Mouse (Mus musculus): Measurements from ENCODE around the gene Sipa1l3.
A peak's percentile ranks its signal among the peaks of the same experiment; 100 is the strongest.

Sipa1l3 gene

DNA sequence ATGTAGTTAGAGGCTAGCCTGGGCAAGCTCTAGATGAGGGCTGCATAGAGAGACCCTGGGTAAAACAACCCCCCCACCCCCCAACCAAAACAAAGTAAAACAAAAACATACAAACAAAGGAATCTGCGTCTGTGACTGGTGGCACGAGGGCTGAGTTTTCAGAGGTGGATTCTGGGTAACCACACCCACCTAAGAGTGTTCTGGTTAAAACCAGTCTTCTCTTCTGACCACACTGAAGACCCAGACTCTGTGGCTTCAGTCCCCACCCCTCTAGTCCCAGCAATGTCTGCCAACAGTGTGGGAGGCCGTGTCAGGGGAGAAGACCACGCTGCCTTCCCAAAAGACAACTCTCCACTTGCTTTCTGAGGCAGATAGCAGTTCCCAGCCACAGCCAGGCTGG, 72.3 kb downstream of the Sipa1l3 start:
- peak; percentile 90 for DNase-seq (ENCODE audit: low read depth, low spot score)

DNA sequence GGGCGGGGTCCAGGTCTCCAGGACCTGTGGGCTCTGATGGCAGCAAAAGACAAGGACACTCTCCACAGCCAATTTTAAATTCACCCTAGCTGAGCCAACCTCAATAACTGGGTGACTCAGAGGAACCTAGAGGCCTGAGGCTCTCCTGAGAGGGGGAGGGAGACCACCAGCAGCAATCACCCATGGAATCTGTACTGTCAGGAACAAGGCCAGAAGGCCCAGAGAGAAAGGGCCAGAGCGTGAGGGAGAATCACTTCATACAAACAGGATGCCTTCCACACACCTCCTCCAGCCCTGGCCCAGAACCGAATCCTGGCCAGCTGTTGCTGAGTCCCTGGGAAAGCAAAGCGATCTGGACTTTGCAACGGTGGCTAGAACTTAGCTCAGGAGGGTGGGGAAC, 73.9 kb downstream of the Sipa1l3 start:
- no peak for DNase-seq (ENCODE audit: low read depth, low spot score)

DNA sequence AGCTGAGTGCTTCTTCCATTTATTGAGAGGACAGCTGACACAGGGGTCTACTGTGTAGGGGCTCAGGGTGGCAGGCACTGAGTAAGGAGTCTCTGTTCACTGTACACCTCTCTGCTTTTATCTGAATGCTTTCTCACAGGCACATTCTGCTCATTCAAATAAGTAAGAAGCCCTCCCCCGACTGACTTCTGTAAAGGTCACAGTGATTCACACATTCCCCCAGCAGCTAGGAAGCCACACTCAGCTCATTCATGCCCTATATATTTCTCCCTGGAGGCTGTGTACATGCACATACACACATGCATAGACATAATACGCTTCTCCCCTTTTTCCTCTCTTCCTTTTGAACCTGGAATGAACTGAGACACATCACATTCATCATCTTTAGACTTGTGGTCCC, 74.4 kb downstream of the Sipa1l3 start:
- DNase-seq (ENCODE audit: low read depth, low spot score): no peak

DNA sequence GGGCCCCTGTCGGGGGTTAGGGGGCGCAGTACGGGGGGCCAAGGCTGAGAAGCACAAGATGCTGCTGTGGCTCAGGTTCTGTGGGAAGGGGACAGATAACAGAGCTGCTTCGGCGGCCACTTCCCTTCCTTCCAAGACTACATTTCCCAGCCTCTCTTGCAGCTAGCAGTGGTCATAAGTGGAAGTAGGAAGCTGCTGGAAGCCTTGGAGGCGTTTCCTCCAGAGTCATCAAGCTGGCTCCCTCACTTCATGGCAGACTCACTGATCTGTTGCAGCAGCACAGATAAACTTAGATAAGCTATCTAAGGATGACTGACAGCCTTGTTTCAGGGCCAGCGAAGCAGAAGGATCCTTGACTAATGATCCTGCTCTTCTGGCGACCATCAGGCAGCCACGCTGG, 76.6 kb downstream of the Sipa1l3 start:
- DNase-seq (ENCODE audit: low read depth, low spot score): no peak

DNA sequence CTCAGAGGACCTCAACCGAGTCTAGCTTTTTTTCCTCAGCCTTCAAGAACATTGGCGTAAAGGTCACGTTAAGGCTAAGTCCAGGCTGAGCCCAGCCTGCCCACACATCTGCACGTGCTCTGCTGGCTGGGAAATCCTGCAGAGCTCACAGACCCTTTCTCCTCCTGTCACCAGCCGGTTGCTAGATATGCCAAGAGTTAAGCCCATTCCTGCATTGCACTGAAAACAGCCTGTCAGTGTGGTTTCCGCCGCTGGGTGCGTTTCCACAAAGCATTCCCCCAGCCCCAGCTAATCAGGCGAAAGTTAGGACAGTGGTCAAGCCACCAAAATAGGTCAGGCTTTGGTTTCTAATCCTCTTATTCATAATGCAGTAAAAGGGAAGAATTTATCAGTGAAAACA, 77.3 kb downstream of the Sipa1l3 start:
- DNase-seq (ENCODE audit: low read depth, low spot score): no peak

DNA sequence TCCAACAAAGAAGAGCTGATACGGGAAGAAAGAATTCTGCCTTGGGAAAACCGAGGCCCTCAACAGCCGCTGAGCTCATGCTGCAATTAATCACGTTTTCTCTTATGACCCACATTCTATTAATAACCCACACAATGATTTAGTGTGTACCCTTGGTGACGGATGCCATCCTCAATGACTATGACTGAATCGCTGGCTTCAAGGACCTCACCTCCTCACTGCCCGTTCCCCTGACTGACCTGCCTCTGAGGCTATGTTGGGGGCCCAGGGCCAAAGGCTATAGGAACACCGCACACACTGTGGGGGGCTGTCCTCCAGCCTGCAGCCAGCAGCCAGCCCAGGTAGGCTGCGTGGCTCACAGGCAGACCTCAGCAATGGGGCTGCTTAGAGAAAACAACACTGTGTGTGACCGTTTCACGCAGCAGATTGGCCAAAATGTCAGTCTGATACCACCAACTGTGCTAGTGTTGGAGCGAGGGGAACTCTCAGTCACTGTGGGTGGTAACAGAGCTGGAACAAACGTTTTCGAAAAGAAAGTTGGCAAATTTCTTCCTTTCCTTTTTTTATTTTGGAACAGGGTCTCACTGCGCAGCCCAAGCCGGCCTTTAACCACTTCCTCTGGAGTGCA, 79.7 kb downstream of the Sipa1l3 start:
- no peak for DNase-seq (ENCODE audit: low read depth, low spot score)

DNA sequence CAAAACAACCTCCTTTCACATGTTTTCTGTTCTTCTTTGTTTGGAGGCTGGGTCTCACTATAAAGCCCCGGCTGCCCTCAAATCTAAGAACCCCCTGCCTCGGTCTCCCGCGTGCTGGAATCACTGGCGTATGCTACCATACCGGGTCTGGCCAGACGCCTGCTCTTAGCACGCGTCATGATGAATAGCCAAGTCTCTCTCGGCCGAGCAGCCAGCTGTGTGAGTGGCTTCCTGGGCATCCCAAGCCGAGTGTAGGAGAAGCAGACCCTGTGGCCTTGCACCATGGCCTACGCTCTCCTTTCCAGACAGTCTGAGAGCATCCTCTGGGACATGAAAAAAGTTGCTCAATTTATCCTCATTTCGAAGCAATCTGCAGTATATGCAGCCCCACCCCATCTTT, 80.2 kb downstream of the Sipa1l3 start:
- no peak for DNase-seq (ENCODE audit: low read depth, low spot score)

GRCm38 (mm10) chr7:29437072-29437471, 81.4 kb downstream of the Sipa1l3 start:
- no peak for DNase-seq (ENCODE audit: low read depth, low spot score)

GRCm38 (mm10) chr7:29434313-29435035, 84.0 kb downstream of the Sipa1l3 start:
- no peak for DNase-seq (ENCODE audit: low read depth, low spot score)

DNA sequence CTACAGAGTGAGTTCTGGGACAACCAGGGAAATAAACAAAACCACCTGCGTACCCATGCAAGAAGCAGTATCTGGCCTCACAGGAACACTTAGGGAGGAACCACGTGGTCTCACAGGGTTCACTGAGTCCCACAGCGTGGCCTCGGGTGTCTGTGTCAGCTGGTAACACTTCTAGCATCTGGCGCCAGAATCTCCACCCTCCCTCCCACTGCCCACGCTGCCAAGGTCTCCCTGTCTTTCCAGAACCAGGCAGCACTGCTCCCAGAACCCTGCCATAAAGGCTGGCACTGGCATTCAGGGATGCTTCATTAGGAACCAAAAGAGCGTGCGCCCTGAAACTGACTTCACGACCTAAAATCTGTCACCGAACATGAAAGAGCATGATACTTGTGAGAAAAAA, 84.7 kb downstream of the Sipa1l3 start:
- no peak for DNase-seq (ENCODE audit: low read depth, low spot score)

GRCm38 (mm10) chr7:29432947-29433553, 85.4 kb downstream of the Sipa1l3 start:
- DNase-seq (ENCODE audit: low read depth, low spot score): no peak

- no peak for DNase-seq (ENCODE audit: low read depth, low spot score)
Measured at GRCm38 (mm10) chr7:29432180-29432946, 86.1 kb downstream of the Sipa1l3 start.

DNA sequence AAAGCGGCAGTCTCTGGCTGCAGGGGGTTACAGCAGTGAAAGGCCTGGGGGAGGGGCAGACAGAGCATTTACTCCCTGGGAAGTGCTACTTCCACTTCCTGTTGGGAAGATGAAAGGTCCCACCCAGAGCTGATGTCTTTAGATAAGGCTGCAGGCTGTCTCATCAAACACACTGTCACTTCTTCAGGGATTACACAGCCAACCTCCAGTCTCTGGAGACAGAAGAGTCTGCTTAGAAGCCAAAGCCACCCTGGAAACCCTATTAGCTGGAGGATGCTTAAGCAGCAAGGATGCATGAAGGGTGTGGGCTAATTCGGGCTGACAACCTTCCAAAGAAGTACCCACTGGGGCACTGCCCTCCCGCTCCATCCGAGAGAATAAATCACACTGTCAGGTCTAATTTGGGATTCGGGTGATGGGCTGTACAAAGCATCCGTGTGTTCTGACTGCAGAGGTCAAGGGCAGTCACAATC, 87.7 kb downstream of the Sipa1l3 start:
- peak; percentile 42 for DNase-seq (ENCODE audit: low read depth, low spot score)

DNA sequence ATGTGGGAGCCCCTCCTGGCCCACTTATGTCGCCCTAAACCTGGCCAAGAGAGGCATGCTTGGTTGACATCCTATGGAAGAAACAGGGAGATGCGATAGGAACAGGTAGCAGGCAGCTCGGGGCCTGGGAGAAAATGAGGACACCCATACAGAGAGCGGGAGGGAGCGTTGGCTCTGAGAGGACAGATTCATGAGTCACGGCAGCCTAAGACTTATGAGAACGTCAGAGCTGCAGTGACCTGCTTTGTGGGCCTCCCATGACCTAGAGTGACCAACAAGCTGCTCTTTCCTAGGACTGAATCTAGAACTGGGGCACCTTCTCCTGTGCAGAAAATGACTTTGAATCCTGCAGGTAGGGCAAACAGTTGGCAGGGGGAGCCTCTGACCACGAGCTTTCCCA, 92.4 kb downstream of the Sipa1l3 start:
- no peak for DNase-seq (ENCODE audit: low read depth, low spot score)

GRCm38 (mm10) chr7:29425413-29425827, 93.0 kb downstream of the Sipa1l3 start:
- DNase-seq (ENCODE audit: low read depth, low spot score): no peak

DNA sequence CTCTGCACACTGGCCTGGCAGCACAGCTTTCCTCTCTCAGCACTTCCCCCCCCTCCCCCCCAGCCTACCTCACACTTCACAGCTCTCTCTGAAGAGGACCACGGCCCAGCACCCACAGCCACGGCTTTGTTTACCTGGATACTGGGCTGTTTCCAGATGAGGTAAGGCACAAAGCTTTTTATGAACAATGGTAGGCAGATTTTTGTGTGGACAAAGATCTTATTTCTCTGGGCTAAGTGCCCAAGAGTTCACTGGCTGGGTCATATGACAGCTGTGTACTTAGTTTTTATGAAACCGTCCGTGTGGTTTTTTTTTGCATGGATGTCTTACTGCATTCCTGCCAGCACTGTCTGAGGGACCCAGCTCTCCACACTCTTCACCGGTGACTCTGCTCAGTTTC, 93.8 kb downstream of the Sipa1l3 start:
- no peak for DNase-seq (ENCODE audit: low read depth, low spot score)

- no peak for DNase-seq (ENCODE audit: low read depth, low spot score)
Measured at GRCm38 (mm10) chr7:29421909-29422244, 96.6 kb downstream of the Sipa1l3 start.

DNA sequence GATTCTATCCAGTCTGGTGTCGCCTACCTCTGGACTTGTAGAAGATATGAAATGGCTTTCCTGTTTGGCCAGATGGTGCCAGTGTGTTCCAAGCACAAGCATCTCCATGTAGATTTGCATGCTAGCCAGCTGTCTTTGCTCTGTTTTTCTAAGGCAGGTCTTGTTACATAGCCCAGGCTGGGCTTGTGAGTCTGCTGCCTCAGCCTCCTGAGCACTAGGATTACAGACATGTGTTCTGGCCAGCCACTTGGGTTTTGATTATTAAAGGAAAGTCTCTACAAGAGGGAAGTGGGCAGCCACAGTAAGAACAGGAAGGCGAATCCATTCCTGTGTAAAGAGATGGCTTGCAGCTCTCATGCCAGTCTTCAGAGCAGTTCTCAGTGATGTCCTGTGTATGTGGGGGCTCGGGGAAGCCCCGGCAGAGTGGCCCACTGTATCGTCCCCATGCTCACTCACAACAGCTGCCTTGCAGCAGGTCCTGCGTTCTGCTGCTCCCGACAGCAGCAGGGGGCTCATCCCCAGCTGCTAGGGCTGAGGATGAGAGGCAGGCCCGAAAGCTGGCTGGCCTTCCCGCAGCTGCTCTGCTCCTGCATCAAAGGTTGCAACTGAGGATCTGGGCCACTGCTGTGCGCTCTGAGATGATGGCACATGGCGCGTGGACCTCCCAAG, 97.1 kb downstream of the Sipa1l3 start:
- DNase-seq (ENCODE audit: low read depth, low spot score): no peak

DNA sequence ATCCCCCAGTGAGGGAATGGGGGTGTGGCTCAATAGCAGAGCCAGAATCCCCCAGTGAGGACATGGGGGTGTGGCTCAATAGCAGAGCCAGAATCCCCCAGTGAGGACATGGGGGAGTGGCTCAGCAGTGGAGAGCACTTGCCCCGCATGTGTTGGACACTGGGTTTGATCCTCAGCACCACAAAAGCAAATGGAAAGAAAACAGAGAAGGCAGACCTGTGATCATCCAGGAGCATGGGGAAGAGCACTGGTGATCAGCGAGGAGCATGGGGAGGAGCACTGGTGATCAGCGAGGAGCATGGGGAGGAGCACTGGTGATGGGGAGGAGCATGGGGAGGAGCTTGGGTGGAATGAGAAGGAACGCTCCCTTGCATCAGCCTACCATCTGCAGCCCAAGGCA, 98.6 kb downstream of the Sipa1l3 start:
- peak; percentile 65 for DNase-seq (ENCODE audit: low read depth, low spot score)

- no peak for DNase-seq (ENCODE audit: low read depth, low spot score)
Measured at GRCm38 (mm10) chr7:29418231-29418630, 100.2 kb downstream of the Sipa1l3 start.

DNA sequence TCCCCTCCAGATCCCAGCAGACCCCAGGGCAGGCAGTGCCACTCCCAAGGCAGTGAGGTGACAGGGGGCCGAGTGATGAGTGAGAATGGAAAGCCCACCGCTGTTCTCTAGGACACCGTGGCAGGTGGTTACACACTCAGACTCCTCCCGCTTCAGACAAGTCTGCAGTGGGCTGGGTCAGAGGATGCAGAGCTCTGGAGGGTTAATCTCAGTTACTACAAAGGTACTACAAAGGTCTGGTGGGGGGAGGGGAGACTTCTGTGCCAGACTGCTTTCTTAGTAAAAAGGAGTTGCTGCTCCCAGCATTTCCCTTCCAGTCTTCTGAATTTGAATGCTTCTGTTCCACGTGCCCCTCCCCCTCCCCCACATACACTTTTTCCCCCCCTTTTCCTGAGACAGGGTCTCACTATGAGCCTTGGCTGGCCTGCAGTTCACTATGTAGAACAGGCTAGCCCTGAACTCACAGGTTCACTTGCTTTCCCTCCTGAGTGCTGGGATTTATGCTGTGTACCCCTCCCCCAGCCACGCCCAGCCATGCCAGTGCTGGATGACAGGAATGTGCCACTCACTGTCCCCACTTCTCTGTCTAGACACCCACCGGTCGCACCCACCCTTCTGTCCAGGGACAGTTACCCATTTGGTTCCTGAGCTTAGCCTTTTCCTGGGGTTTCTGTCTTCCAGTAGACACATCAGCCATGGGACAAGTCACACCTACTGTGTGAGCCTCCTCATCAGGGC, 100.9 kb downstream of the Sipa1l3 start:
- DNase-seq (ENCODE audit: low read depth, low spot score): peak; percentile 94
